Mouse (Mus musculus) ovary, postnatal 36 days (tissue): ENCODE measurements at regions not wholly inside any gene's neighbourhood (a gene's known extent, or its start where the extent isn't known, plus 50 kb on each side); places are given as distances from the start of the nearest gene placed in this dataset.
"Not testable (repeated sequence)": the region's sequence is repeated elsewhere in the genome, so short reads cannot be mapped to it uniquely, and the experiment has no call there.

ENCODE experiments used
- DNase-seq: peaks from one replicate; pipeline ENCODE4 v3.0.0; 2022; ENCODE audit warnings: low spot score, mixed read lengths

- DNase-seq: peak; percentile 56
Observed at GRCm38 (mm10) chr4:145774241-145774761, 94.3 kb upstream of the Zfp986 start.

GRCm38 (mm10) chr4:145774884-145775283, 93.7 kb upstream of the Zfp986 start:
- not testable (repeated sequence) for DNase-seq

- DNase-seq: not testable (repeated sequence)
Observed at GRCm38 (mm10) chr4:145776531-145776930, 92.1 kb upstream of the Zfp986 start.

GRCm38 (mm10) chr4:145781281-145781896, 87.2 kb upstream of the Zfp986 start:
- not testable (repeated sequence) for DNase-seq

- not testable (repeated sequence) for DNase-seq
Observed at GRCm38 (mm10) chr4:145814674-145815073, 53.9 kb upstream of the Zfp986 start.
